Mouse (Mus musculus) lung, embryonic 15.5 days (tissue): ENCODE measurements around the gene Zfp260. TPM values are rescaled to one million over a fixed set of nuclear protein-coding genes. Genes with fewer than 3 reads are reported as not detected.

Source experiments
- ATAC-seq: fragments of 200-750 bp; cut with Nextera tagmentation; 2 replicates; pipeline ENCODE4 v1.8.0; 2017; ENCODE audit warnings: moderate number of reproducible peaks, borderline replicate concordance; ENCODE audit not compliant: low FRiP score, low TSS enrichment; ENCODE audit errors: extremely low read depth
- H3K27ac ChIP-seq: fragments of 300-500 bp; sonication (generic); 2 replicates; pipeline ENCODE4 v1.5.1; 2015; ENCODE audit warnings: moderate library complexity, mild to moderate bottlenecking, inconsistent platforms
- H3K27me3 ChIP-seq: fragments of 300-500 bp; sonication (generic); 2 replicates; pipeline ENCODE4 v1.6.1; 2015; ENCODE audit warnings: inconsistent platforms
- H3K36me3 ChIP-seq: fragments of 300-500 bp; sonication (generic); 2 replicates; pipeline ENCODE4 v1.6.1; 2015; ENCODE audit warnings: inconsistent platforms
- H3K4me1 ChIP-seq: fragments of 300-500 bp; sonication (generic); 2 replicates; pipeline ENCODE4 v1.6.1; 2015; ENCODE audit warnings: inconsistent platforms
- H3K4me2 ChIP-seq: fragments of 300-500 bp; sonication (generic); 2 replicates; pipeline ENCODE4 v1.6.1; 2015; ENCODE audit warnings: inconsistent platforms, mild to moderate bottlenecking, moderate library complexity
- H3K4me3 ChIP-seq: fragments of 300-500 bp; sonication (generic); 2 replicates; pipeline ENCODE4 v1.5.1; 2015; ENCODE audit warnings: mild to moderate bottlenecking, inconsistent platforms
- H3K9ac ChIP-seq: fragments of 300-500 bp; sonication (generic); 2 replicates; pipeline ENCODE4 v1.6.1; 2015; ENCODE audit warnings: inconsistent platforms
- H3K9me3 ChIP-seq: fragments of 300-500 bp; sonication (generic); 2 replicates; pipeline ENCODE4 v1.6.1; 2016; ENCODE audit warnings: inconsistent platforms
- WGBS: fragments of 180-500 bp; shearing (Covaris S2); methylation state at CpG from one replicate; pipeline ENCODE4 v1.1.7; 2015; 5-methylcytosine and 5-hydroxymethylcytosine counted together
- polyA plus RNA-seq: library from polyadenylated mRNA; unstranded; fragments of >200 nt; fragmentation: Nextera tagmentation; extraction: Ambion mirVana; gene quantifications from 2 replicates; pipeline ENCODE4 v1.2.1, GENCODE M21; 2015

Zfp260 gene
- 107 and 113 TPM in 2 replicates for polyA plus RNA-seq

- H3K4me3 ChIP-seq: peak within 1 kb of the TSS; percentile 64
- peak within 1 kb of the TSS; percentile 60 for H3K4me2 ChIP-seq
- H3K9me3 ChIP-seq: no peaks in the 10 kb centered on the region
- peak; percentile 85 for ATAC-seq
- WGBS: under 1% methylated on average over 26 of the region's 26 CpGs
- H3K27me3 ChIP-seq: no peaks in the 10 kb centered on the region
- peak within 1 kb of the TSS; percentile 73 for H3K9ac ChIP-seq
- peak within 1 kb of the TSS; percentile 96 for H3K27ac ChIP-seq
- H3K4me1 ChIP-seq: peaks cover 22% of the 10 kb centered on the region
- H3K36me3 ChIP-seq: peaks cover 15% of the 10 kb centered on the region
These were observed at the start of gene Zfp260 for GRCm38 (mm10) chr7:30094646-30095429. Gene Zfp260, plus strand, starts transcription at chr7:30094777.

GRCm38 (mm10) chr7:30048126-30048525 is 46.5 kb upstream of the Zfp260 start:
- H3K4me3 ChIP-seq: no peak overlapping the region
- no peak for ATAC-seq
- H3K27me3 ChIP-seq: no peaks in the 10 kb centered on the region
- no peak overlapping the region for H3K4me2 ChIP-seq
- H3K36me3 ChIP-seq: no peaks in the 10 kb centered on the region
- 62% methylated on average over 4 of the region's 4 CpGs for WGBS
- peaks cover 11% of the 10 kb centered on the region for H3K4me1 ChIP-seq
- no peak overlapping the region for H3K9ac ChIP-seq
- H3K27ac ChIP-seq: no peak overlapping the region
- no peaks in the 10 kb centered on the region for H3K9me3 ChIP-seq

- Histone ChIP-seq H3K27me3 (no peaks in the 10 kb centered on the region), H3K9ac (peak within 1 kb of the TSS; percentile 62), H3K4me2 (peak within 1 kb of the TSS; percentile 80), H3K4me1 (peaks cover 11% of the 10 kb centered on the region), H3K36me3 (peaks cover 6% of the 10 kb centered on the region; the same call in 1 of the 2 replicates), H3K4me3 (peak within 1 kb of the TSS; percentile 73), H3K27ac (peak within 1 kb of the TSS; percentile 61), H3K9me3 (no peaks in the 10 kb centered on the region)
- WGBS: under 1% methylated on average over 40 of the region's 40 CpGs
- peak; percentile 97 for ATAC-seq
These were observed 43.6 kb upstream of the Zfp260 start, which contains the start of gene Zfp14 for GRCm38 (mm10) chr7:30050882-30051548. Gene Zfp14, minus strand, starts transcription at chr7:30051380.

- H3K4me3 ChIP-seq: no peak overlapping the region
- no peak overlapping the region for H3K4me2 ChIP-seq
- ATAC-seq: no peak
- no peak overlapping the region for H3K27ac ChIP-seq
- H3K4me1 ChIP-seq: peaks cover 11% of the 10 kb centered on the region
- 2% methylated on average over 3 of the region's 3 CpGs for WGBS
- H3K36me3 ChIP-seq: peaks cover 16% of the 10 kb centered on the region
- H3K9me3 ChIP-seq: no peaks in the 10 kb centered on the region
- H3K9ac ChIP-seq: no peak overlapping the region
- no peaks in the 10 kb centered on the region for H3K27me3 ChIP-seq
These were observed 41.0 kb upstream of the Zfp260 start for GRCm38 (mm10) chr7:30053591-30053990.

GRCm38 (mm10) chr7:30060341-30060740 is 34.2 kb upstream of the Zfp260 start:
- Histone ChIP-seq H3K4me1 (no peaks in the 10 kb centered on the region), H3K4me2 (no peak overlapping the region), H3K27me3 (no peaks in the 10 kb centered on the region), H3K36me3 (peaks cover 33% of the 10 kb centered on the region), H3K4me3 (no peak overlapping the region), H3K27ac (no peak overlapping the region), H3K9me3 (no peaks in the 10 kb centered on the region), H3K9ac (no peak overlapping the region)
- ATAC-seq: no peak
- WGBS: 88% methylated on average over 6 of the region's 6 CpGs

- no peak overlapping the region for H3K27ac ChIP-seq
- H3K4me2 ChIP-seq: no peak overlapping the region
- H3K9ac ChIP-seq: no peak overlapping the region
- no peaks in the 10 kb centered on the region for H3K27me3 ChIP-seq
- H3K9me3 ChIP-seq: no peaks in the 10 kb centered on the region
- ATAC-seq: no peak
- peaks cover 22% of the 10 kb centered on the region; the same call in 1 of the 2 replicates for H3K36me3 ChIP-seq
- 84% methylated on average over 5 of the region's 5 CpGs for WGBS
- no peaks in the 10 kb centered on the region for H3K4me1 ChIP-seq
- H3K4me3 ChIP-seq: no peak overlapping the region
These were observed 32.1 kb upstream of the Zfp260 start for GRCm38 (mm10) chr7:30062478-30062877.

GRCm38 (mm10) chr7:30064622-30065021 is 30.0 kb upstream of the Zfp260 start:
- no peak overlapping the region for H3K4me3 ChIP-seq
- H3K27me3 ChIP-seq: no peaks in the 10 kb centered on the region
- H3K9ac ChIP-seq: no peak overlapping the region
- no peak overlapping the region for H3K4me2 ChIP-seq
- peaks cover 32% of the 10 kb centered on the region for H3K36me3 ChIP-seq
- WGBS: 81% methylated on average over 5 of the region's 5 CpGs
- H3K4me1 ChIP-seq: no peaks in the 10 kb centered on the region
- no peak for ATAC-seq
- H3K9me3 ChIP-seq: no peaks in the 10 kb centered on the region
- no peak overlapping the region for H3K27ac ChIP-seq

- no peaks in the 10 kb centered on the region for H3K27me3 ChIP-seq
- peak; percentile 89 for ATAC-seq
- H3K4me2 ChIP-seq: peak within 1 kb of the TSS; percentile 87
- H3K4me1 ChIP-seq: no peaks in the 10 kb centered on the region
- H3K9ac ChIP-seq: peak within 1 kb of the TSS; percentile 60
- 0 out of 2 replicates have a peak within 1 kb of the TSS, but pooled peaks have one; percentile 29 for H3K27ac ChIP-seq
- H3K36me3 ChIP-seq: peaks cover 13% of the 10 kb centered on the region
- WGBS: under 1% methylated on average over 50 of the region's 50 CpGs
- H3K9me3 ChIP-seq: no peaks in the 10 kb centered on the region
- H3K4me3 ChIP-seq: peak within 1 kb of the TSS; percentile 71
These were observed 22.2 kb upstream of the Zfp260 start, which contains the start of gene Zfp82 for GRCm38 (mm10) chr7:30072146-30073028. Gene Zfp82, minus strand, starts transcription at chr7:30072900.

- H3K9me3 ChIP-seq: no peaks in the 10 kb centered on the region
- peaks cover 16% of the 10 kb centered on the region for H3K4me1 ChIP-seq
- H3K27ac ChIP-seq: no peak overlapping the region
- no peak overlapping the region for H3K9ac ChIP-seq
- WGBS: 90% methylated on average over 9 of the region's 9 CpGs
- ATAC-seq: no peak
- peaks cover 29% of the 10 kb centered on the region for H3K36me3 ChIP-seq
- H3K4me3 ChIP-seq: no peak overlapping the region
- H3K27me3 ChIP-seq: no peaks in the 10 kb centered on the region
- no peak overlapping the region for H3K4me2 ChIP-seq
These were observed 8.1 kb upstream of the Zfp260 start for GRCm38 (mm10) chr7:30086524-30086923.

- H3K27me3 ChIP-seq: no peaks in the 10 kb centered on the region
- ATAC-seq: no peak
- no peak overlapping the region for H3K27ac ChIP-seq
- peak overlapping the region; percentile 82 for H3K4me2 ChIP-seq
- peak overlapping the region; percentile 79 for H3K4me3 ChIP-seq
- H3K9ac ChIP-seq: peak overlapping the region; percentile 70
- WGBS: 8% methylated on average over 6 of the region's 6 CpGs
- peaks cover 23% of the 10 kb centered on the region for H3K4me1 ChIP-seq
- peaks cover 24% of the 10 kb centered on the region for H3K36me3 ChIP-seq
- no peaks in the 10 kb centered on the region for H3K9me3 ChIP-seq
These were observed 5.2 kb upstream of the Zfp260 start for GRCm38 (mm10) chr7:30089405-30089804.
